Mouse (Mus musculus) bone marrow, adult 2 months (tissue): ENCODE results near the gene 4933430I17Rik. TPM values are rescaled to one million over a fixed set of nuclear protein-coding genes. Genes with fewer than 3 reads are reported as not detected.
A peak's percentile ranks its signal among the peaks of the same experiment; 100 is the strongest.
"Not testable (repeated sequence)": the region's sequence is repeated elsewhere in the genome, so short reads cannot be mapped to it uniquely, and the experiment has no call there.

ENCODE experiments used
- H3K27ac ChIP-seq: fragments of 200-500 bp; 2 replicates; pipeline ENCODE4 v1.5.1; 2012; ENCODE audit warnings: low read depth, mild to moderate bottlenecking, control low read depth, inconsistent platforms, low read length; ENCODE audit not compliant: control insufficient read depth, poor library complexity, insufficient read depth
- H3K4me1 ChIP-seq: fragments of 200-500 bp; 2 replicates; pipeline ENCODE4 v1.6.1; 2011; ENCODE audit warnings: low read length; ENCODE audit not compliant: control insufficient read depth, insufficient read depth
- H3K4me3 ChIP-seq: fragments of 200-500 bp; replicated peaks from 2 replicates; pipeline ENCODE3; 2011; ENCODE audit warnings: mild to moderate bottlenecking, low read depth, low read length, control low read depth; ENCODE audit not compliant: control insufficient read depth
- CTCF ChIP-seq: fragments of 200-500 bp; IDR thresholded peaks from 2 replicates; pipeline ENCODE4 v1.5.1; 2011; ENCODE audit warnings: low read length, control low read depth; ENCODE audit not compliant: control insufficient read depth, insufficient read depth
- POLR2A ChIP-seq: fragments of 200-500 bp; IDR thresholded peaks from 2 replicates; pipeline ENCODE4 v1.6.1; 2011; ENCODE audit warnings: low read depth, mild to moderate bottlenecking, control low read depth, low read length, borderline replicate concordance; ENCODE audit not compliant: control insufficient read depth
- WGBS: fragments of 180-500 bp; shearing (Covaris S2); methylation state at CpG from one replicate; pipeline ENCODE4 v1.1.7; 2018; 5-methylcytosine and 5-hydroxymethylcytosine counted together
- polyA plus RNA-seq: library from polyadenylated mRNA; stranded (reverse); fragments of >200 nt; gene quantifications from 2 replicates; pipeline ENCODE4 v1.2.4, GENCODE M21; 2011; ENCODE audit warnings: low replicate concordance; ENCODE audit not compliant: missing spikeins, insufficient read depth, insufficient read length

4933430I17Rik gene
- polyA plus RNA-seq, 1 experiment, result not detected

DNA sequence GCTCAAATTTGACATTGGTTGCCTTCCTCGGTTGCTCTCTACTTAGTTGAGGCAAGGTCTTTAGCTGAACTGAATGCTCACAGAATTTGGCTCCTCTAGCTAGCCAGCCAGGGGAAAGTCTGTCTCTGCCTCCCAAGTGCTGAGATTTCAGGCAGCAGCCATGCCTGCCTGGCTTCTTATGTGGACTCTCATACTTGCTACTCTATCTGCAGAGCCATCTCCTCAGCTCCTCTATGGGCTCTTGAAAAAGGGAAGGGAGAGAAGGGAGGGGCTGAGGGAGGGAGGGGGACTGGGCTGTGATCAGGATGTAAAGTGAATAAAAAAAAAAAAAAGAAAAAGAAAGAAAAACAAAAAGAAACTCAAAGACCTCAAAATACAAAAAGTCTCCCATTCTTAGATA is 65.7 kb downstream of the 4933430I17Rik start:
- Histone ChIP-seq H3K27ac (no peak overlapping the region), H3K4me3 (no peak overlapping the region)
- WGBS, result 75% methylated on average over 1 of the region's 1 CpGs

GRCm38 (mm10) chr4:62591326-62591725 is 66.2 kb downstream of the 4933430I17Rik start:
- Histone ChIP-seq H3K27ac (no peak overlapping the region), H3K4me3 (no peak overlapping the region), H3K4me1 (no peaks in the 10 kb centered on the region)
- TF ChIP-seq POLR2A (no peak), CTCF (no peak)
- WGBS, result 22% methylated on average over 11 of the region's 11 CpGs

More for the DNA sequence above, 65.7 kb downstream of the 4933430I17Rik start:
- TF ChIP-seq CTCF, result no peak
- TF ChIP-seq POLR2A, result no peak
- H3K4me1 ChIP-seq, result no peaks in the 10 kb centered on the region

GRCm38 (mm10) chr4:62593546-62594240 is 68.5 kb downstream of the 4933430I17Rik start:
- WGBS, result 15% methylated on average over 24 of the region's 24 CpGs
- not testable (repeated sequence) for H3K4me1 ChIP-seq

GRCm38 (mm10) chr4:62594442-62594841 is 69.3 kb downstream of the 4933430I17Rik start:
- WGBS, result 78% methylated on average over 5 of the region's 5 CpGs
- no peak for TF ChIP-seq CTCF
- TF ChIP-seq POLR2A, result no peak
- H3K4me1 ChIP-seq, result no peaks in the 10 kb centered on the region
- H3K4me3 ChIP-seq, result no peak overlapping the region
- no peak overlapping the region for H3K27ac ChIP-seq

More at GRCm38 (mm10) chr4:62593546-62594240, 68.5 kb downstream of the 4933430I17Rik start:
- H3K4me3 ChIP-seq, result not testable (repeated sequence)
- H3K27ac ChIP-seq, result peak overlapping the region; percentile 49; the same call in 1 of the 2 replicates

DNA sequence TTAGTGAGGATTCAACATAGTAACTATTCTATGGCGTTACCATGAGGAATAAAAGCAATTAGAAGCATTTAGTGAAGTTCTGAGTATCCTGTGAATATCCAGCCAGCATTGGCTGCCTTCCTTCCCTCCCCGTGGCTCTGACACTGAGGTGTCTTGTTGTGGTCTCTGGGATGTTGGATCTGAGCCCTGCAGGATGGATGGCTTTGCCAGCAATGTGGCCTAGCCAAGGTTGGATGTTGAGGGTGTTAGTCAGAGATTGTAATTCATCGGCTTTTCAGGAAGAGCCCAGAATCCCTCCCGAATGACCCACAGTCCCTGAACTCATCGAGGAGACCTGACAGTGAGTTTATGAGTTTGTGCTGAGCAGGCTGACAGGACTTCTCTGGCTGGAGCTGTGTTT is 70.9 kb downstream of the 4933430I17Rik start:
- Histone ChIP-seq H3K4me1 (no peaks in the 10 kb centered on the region), H3K4me3 (no peak overlapping the region), H3K27ac (no peak overlapping the region)
- 69% methylated on average over 5 of the region's 5 CpGs for WGBS
- TF ChIP-seq POLR2A (no peak), CTCF (no peak)

Other genes with a start within 250 kb of the 4933430I17Rik start
- gene Fkbp15, start 164.8 kb upstream of the 4933430I17Rik start, polyA plus RNA-seq, result 13.2 and 32.9 TPM in 2 replicates
- gene Slc31a1, start 164.6 kb upstream of the 4933430I17Rik start, polyA plus RNA-seq, result 4.9 and 7.3 TPM in 2 replicates
- 93.6 and 98.5 TPM in 2 replicates for gene Cdc26, start 116.7 kb upstream of the 4933430I17Rik start, polyA plus RNA-seq
- 7.3 and 13.7 TPM in 2 replicates for gene Prpf4, start 116.6 kb upstream of the 4933430I17Rik start, polyA plus RNA-seq
- not detected in 2 replicates for gene Rnf183, start 90.1 kb upstream of the 4933430I17Rik start, polyA plus RNA-seq
- 1.0 and 1.3 TPM in 2 replicates for gene Wdr31, start 54.5 kb upstream of the 4933430I17Rik start, polyA plus RNA-seq
- gene Bspry, start 45.3 kb upstream of the 4933430I17Rik start, polyA plus RNA-seq, result 1.4 TPM in 1 of 2 replicates, not detected in the other
- not detected in 2 replicates for gene Hdhd3, start 21.9 kb upstream of the 4933430I17Rik start, polyA plus RNA-seq
- gene Alad, start 5.5 kb upstream of the 4933430I17Rik start, polyA plus RNA-seq, result 321 and 356 TPM in 2 replicates
- gene Pole3, start 301 bp upstream of the 4933430I17Rik start, polyA plus RNA-seq, result 56.5 and 57.6 TPM in 2 replicates
- 13.1 and 27.0 TPM in 2 replicates for gene Rgs3, start 34.5 kb downstream of the 4933430I17Rik start, polyA plus RNA-seq